Mouse (Mus musculus) hindbrain, embryonic 10.5 days (tissue): ENCODE results near the gene Mta2. TPM values are rescaled to one million over a fixed set of nuclear protein-coding genes. Genes with fewer than 3 reads are reported as not detected.
"Not testable (repeated sequence)": the region's sequence is repeated elsewhere in the genome, so short reads cannot be mapped to it uniquely, and the experiment has no call there.

Experiments
- DNase-seq: peaks from one replicate; pipeline ENCODE4 v3.0.0-alpha.2; 2017; ENCODE audit warnings: low spot score
- H3K27ac ChIP-seq: fragments of 300-500 bp; sonication (generic); 2 replicates; pipeline ENCODE4 v1.5.1; 2016; ENCODE audit warnings: mild to moderate bottlenecking, moderate library complexity
- H3K27me3 ChIP-seq: fragments of 300-500 bp; sonication (generic); 2 replicates; pipeline ENCODE4 v1.6.1; 2016; ENCODE audit warnings: mild to moderate bottlenecking; ENCODE audit not compliant: poor library complexity, insufficient read depth, severe bottlenecking
- H3K36me3 ChIP-seq: fragments of 300-500 bp; sonication (generic); 2 replicates; pipeline ENCODE4 v1.6.1; 2016; ENCODE audit warnings: mild to moderate bottlenecking, moderate library complexity
- H3K4me1 ChIP-seq: fragments of 300-500 bp; sonication (generic); replicated peaks from 2 replicates; pipeline ENCODE4 v1.6.1; 2016; ENCODE audit warnings: mild to moderate bottlenecking
- H3K4me3 ChIP-seq: fragments of 300-500 bp; sonication (generic); 2 replicates; pipeline ENCODE4 v1.5.1; 2016; ENCODE audit warnings: mild to moderate bottlenecking, moderate library complexity
- H3K9me3 ChIP-seq: fragments of 300-500 bp; sonication (generic); 2 replicates; pipeline ENCODE4 v1.6.1; 2016; ENCODE audit warnings: mild to moderate bottlenecking, moderate library complexity
- WGBS: fragments of 180-500 bp; shearing (Covaris S2); methylation state at CpG from one replicate; pipeline ENCODE4 v1.1.7; 2016; 5-methylcytosine and 5-hydroxymethylcytosine counted together
- polyA plus RNA-seq: library from polyadenylated mRNA; unstranded; fragments of >200 nt; fragmentation: Nextera tagmentation; extraction: Ambion mirVana; gene quantifications from 2 replicates; pipeline ENCODE4 v1.2.1, GENCODE M21; 2016

Mta2 gene
- polyA plus RNA-seq, 1 experiment from 2014 or later, result 178 TPM

DNA sequence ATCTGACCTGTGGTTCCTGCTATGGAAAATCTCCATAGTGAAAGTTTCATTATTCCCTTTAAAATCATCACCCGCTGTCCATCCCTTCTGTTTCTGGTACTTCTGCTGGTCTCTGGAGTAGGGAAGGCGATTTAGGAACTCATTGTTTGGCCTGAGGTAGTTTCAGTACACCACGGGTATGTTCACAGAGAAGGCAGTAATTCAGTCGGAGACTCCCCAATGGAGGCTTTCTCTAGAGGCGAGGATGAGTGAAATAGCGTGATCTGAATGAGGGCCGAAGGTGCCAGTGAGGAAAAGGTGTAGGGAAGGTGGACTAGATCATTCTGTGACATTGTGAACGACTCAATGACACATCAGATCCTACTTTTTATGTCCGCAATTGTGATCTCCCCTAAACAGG, 12.5 kb downstream of the Mta2 start:
- H3K36me3 ChIP-seq, result peaks cover 76% of the 10 kb centered on the region

GRCm38 (mm10) chr19:8962256-8962655, 20.6 kb downstream of the Mta2 start:
- DNase-seq, result no peak
- WGBS, result 90% methylated on average over 2 of the region's 2 CpGs

More for the DNA sequence above, 12.5 kb downstream of the Mta2 start:
- Histone ChIP-seq H3K4me1 (peaks cover 26% of the 10 kb centered on the region), H3K9me3 (no peaks in the 10 kb centered on the region), H3K27ac (peak overlapping the region; percentile 87), H3K4me3 (peak overlapping the region; percentile 84), H3K27me3 (no peaks in the 10 kb centered on the region)
- no peak for DNase-seq
- WGBS, result 12% methylated on average over 9 of the region's 9 CpGs

GRCm38 (mm10) chr19:8965075-8965474, 23.4 kb downstream of the Mta2 start:
- Histone ChIP-seq H3K4me3 (peak overlapping the region; percentile 14; the same call in 1 of the 2 replicates), H3K4me1 (peaks cover 29% of the 10 kb centered on the region), H3K9me3 (no peaks in the 10 kb centered on the region), H3K36me3 (peaks cover 81% of the 10 kb centered on the region), H3K27ac (no peak overlapping the region), H3K27me3 (no peaks in the 10 kb centered on the region)
- WGBS, result 85% methylated on average over 11 of the region's 11 CpGs
- DNase-seq, result no peak

More at GRCm38 (mm10) chr19:8962256-8962655, 20.6 kb downstream of the Mta2 start:
- no peak overlapping the region for H3K27ac ChIP-seq
- H3K4me1 ChIP-seq, result peaks cover 16% of the 10 kb centered on the region
- H3K36me3 ChIP-seq, result peaks cover 88% of the 10 kb centered on the region
- no peak overlapping the region for H3K4me3 ChIP-seq
- no peaks in the 10 kb centered on the region for H3K9me3 ChIP-seq
- no peaks in the 10 kb centered on the region for H3K27me3 ChIP-seq

- WGBS, result 76% methylated on average over 8 of the region's 8 CpGs
- H3K36me3 ChIP-seq, result peaks cover 81% of the 10 kb centered on the region
- peak overlapping the region; percentile 95 for H3K27ac ChIP-seq
- no peaks in the 10 kb centered on the region for H3K9me3 ChIP-seq
- DNase-seq, result no peak
- H3K4me3 ChIP-seq, result peak overlapping the region; percentile 88
- H3K4me1 ChIP-seq, result peaks cover 29% of the 10 kb centered on the region
- H3K27me3 ChIP-seq, result no peaks in the 10 kb centered on the region
Observed at GRCm38 (mm10) chr19:8965771-8966170, 24.1 kb downstream of the Mta2 start.

GRCm38 (mm10) chr19:8966198-8966589, 24.5 kb downstream of the Mta2 start:
- H3K4me3 ChIP-seq, result peak overlapping the region; percentile 88
- no peak for DNase-seq
- 48% methylated on average over 5 of the region's 5 CpGs for WGBS
- no peaks in the 10 kb centered on the region for H3K27me3 ChIP-seq
- peaks cover 29% of the 10 kb centered on the region for H3K4me1 ChIP-seq
- H3K9me3 ChIP-seq, result no peaks in the 10 kb centered on the region
- H3K36me3 ChIP-seq, result peaks cover 81% of the 10 kb centered on the region
- H3K27ac ChIP-seq, result peak overlapping the region; percentile 95

- Histone ChIP-seq H3K27ac (peak within 1 kb of the TSS; percentile 95), H3K36me3 (peaks cover 81% of the 10 kb centered on the region), H3K9me3 (no peaks in the 10 kb centered on the region), H3K27me3 (no peaks in the 10 kb centered on the region), H3K4me1 (peaks cover 29% of the 10 kb centered on the region), H3K4me3 (peak within 1 kb of the TSS; percentile 88)
- WGBS, result 2% methylated on average over 52 of the region's 52 CpGs
- DNase-seq, result peak; percentile 100
Observed at GRCm38 (mm10) chr19:8966590-8967372, 25.1 kb downstream of the Mta2 start, which contains the start of gene Eef1g. Eef1g (plus strand) TSS chr19:8967041.

DNA sequence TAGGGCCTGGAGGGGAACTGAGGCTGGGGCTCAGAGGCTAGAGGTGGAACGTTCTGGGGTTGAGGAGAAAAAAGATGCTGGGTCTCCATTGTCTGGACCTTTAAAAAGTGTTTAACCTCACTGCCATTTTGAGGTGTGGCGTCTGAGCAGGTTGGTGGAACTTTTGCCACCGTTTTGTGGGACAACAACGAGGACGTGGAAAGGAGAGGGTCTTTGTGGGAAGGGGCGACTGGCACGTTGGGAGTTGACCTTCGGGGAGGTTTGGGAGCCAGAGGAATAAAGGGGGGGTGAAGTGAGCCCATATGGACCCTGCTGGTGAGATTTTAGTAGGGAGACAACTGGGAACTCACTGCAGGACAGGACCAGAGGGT, 25.7 kb downstream of the Mta2 start:
- no peak for DNase-seq

DNA sequence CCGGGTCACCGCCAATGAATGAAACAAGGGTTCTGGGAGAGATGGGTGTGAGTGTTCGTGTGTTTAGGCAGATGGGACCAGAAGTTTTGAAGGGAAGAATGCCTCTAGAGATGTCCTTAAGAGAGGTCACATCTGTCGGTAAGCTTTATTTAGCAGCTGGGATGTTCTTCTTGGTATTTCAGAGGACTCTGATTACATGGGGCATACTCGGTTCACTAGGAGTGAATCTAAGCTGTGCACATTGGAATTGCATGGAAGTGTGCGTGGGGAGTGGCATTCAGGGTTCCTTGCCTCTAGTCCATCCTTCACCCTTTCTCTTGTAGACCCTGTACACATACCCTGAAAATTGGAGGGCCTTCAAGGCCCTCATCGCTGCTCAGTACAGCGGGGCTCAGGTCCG, 26.2 kb downstream of the Mta2 start:
- Histone ChIP-seq H3K9me3 (no peaks in the 10 kb centered on the region), H3K36me3 (peaks cover 81% of the 10 kb centered on the region), H3K27ac (peak overlapping the region; percentile 95), H3K27me3 (no peaks in the 10 kb centered on the region), H3K4me1 (peaks cover 29% of the 10 kb centered on the region), H3K4me3 (peak overlapping the region; percentile 88)
- 4% methylated on average over 9 of the region's 9 CpGs for WGBS
- no peak for DNase-seq

More for the DNA sequence above, 25.7 kb downstream of the Mta2 start:
- peaks cover 29% of the 10 kb centered on the region for H3K4me1 ChIP-seq
- WGBS, result under 1% methylated on average over 8 of the region's 8 CpGs
- no peaks in the 10 kb centered on the region for H3K9me3 ChIP-seq
- H3K27ac ChIP-seq, result peak overlapping the region; percentile 95
- H3K36me3 ChIP-seq, result peaks cover 81% of the 10 kb centered on the region
- no peaks in the 10 kb centered on the region for H3K27me3 ChIP-seq
- H3K4me3 ChIP-seq, result peak overlapping the region; percentile 88

DNA sequence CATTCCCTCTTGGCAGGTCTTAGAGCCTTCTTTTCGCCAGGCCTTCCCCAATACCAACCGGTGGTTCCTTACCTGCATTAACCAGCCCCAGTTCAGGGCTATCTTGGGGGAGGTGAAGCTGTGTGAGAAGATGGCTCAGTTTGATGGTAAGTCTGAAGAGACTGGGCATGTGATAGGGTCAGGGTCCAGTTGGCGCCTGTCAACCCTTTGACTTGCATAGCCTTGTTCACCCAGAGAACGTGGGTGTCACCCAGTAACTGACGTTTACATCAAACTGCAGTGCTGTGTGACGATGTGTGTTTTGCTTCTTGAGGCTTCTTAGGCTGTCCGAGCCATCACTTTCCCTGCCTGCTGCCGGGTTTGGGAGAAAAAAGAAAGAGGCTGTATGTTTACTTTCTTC, 30.8 kb downstream of the Mta2 start:
- not testable (repeated sequence) for H3K4me3 ChIP-seq, H3K9me3 ChIP-seq, H3K27me3 ChIP-seq, H3K27ac ChIP-seq, DNase-seq
- Histone ChIP-seq H3K4me1 (peaks cover 13% of the 10 kb centered on the region), H3K36me3 (peaks cover 93% of the 10 kb centered on the region)
- WGBS, result 86% methylated on average over 8 of the region's 8 CpGs

GRCm38 (mm10) chr19:8974638-8975037, 33.0 kb downstream of the Mta2 start:
- peaks cover 100% of the 10 kb centered on the region for H3K36me3 ChIP-seq
- WGBS, result 95% methylated on average over 1 of the region's 1 CpGs

DNA sequence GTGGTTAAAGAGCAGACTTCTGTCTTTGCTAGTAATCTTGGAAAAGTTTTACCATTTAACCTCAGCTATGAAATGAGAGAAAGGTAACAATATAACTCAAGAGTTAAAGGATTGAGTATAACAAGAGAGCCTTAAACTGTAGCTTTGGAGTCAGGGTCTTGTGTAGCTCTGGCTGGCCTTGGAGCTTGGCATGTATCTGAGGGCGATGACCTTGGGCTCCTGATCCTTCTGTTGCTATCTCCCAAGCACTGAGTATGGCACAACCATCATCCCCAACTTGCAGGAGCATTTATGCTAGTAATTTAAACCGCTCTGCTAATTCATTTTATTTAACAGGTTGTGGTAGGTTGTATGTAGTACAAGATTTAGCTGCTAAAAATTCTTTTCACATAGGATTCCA, 33.8 kb downstream of the Mta2 start:
- H3K4me3 ChIP-seq, result no peak overlapping the region
- peaks cover 1% of the 10 kb centered on the region; the same call in 1 of the 2 replicates for H3K4me1 ChIP-seq
- no peaks in the 10 kb centered on the region for H3K9me3 ChIP-seq
- no peak for DNase-seq
- H3K27me3 ChIP-seq, result no peaks in the 10 kb centered on the region
- peaks cover 100% of the 10 kb centered on the region for H3K36me3 ChIP-seq
- no peak overlapping the region for H3K27ac ChIP-seq
- WGBS, result 94% methylated on average over 2 of the region's 2 CpGs

More at GRCm38 (mm10) chr19:8974638-8975037, 33.0 kb downstream of the Mta2 start:
- no peak overlapping the region for H3K27ac ChIP-seq
- DNase-seq, result no peak
- no peaks in the 10 kb centered on the region for H3K27me3 ChIP-seq
- H3K4me1 ChIP-seq, result no peaks in the 10 kb centered on the region; the same call in 1 of the 2 replicates
- no peak overlapping the region for H3K4me3 ChIP-seq
- H3K9me3 ChIP-seq, result no peaks in the 10 kb centered on the region

GRCm38 (mm10) chr19:8976535-8976934, 34.9 kb downstream of the Mta2 start:
- Histone ChIP-seq H3K4me3 (no peak overlapping the region), H3K9me3 (no peaks in the 10 kb centered on the region), H3K27ac (no peak overlapping the region), H3K36me3 (peaks cover 98% of the 10 kb centered on the region), H3K4me1 (peaks cover 7% of the 10 kb centered on the region; the same call in 1 of the 2 replicates), H3K27me3 (no peaks in the 10 kb centered on the region)
- peak; percentile 49 for DNase-seq
- WGBS, result 66% methylated on average over 3 of the region's 3 CpGs

DNA sequence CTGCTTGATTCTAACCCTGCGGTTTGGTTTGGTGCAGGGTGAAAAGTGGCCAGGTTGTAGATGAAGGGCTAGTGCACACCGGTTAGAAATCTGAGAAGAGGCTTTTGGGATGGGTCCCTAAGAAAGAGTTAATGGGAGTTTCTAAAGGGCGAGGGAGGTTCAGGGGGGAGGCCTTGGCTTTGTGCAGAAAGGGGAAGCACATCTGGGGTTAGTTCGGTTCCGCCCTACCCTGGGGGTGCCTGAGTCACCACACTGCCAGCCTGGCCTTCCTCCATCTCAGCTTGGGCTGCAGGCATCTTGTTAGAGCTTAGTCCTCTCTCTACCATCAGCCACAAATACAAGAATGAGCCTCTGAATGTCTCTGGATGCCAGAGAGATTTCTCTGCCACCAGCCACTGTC, 39.1 kb downstream of the Mta2 start:
- WGBS, result 56% methylated on average over 5 of the region's 5 CpGs
- DNase-seq, result no peak

More for the DNA sequence above, 39.1 kb downstream of the Mta2 start:
- H3K27me3 ChIP-seq, result peaks cover under 1% of the 10 kb centered on the region; the same call in 1 of the 2 replicates
- H3K27ac ChIP-seq, result no peak overlapping the region
- H3K9me3 ChIP-seq, result no peaks in the 10 kb centered on the region
- H3K36me3 ChIP-seq, result peaks cover 65% of the 10 kb centered on the region
- H3K4me1 ChIP-seq, result peaks cover 40% of the 10 kb centered on the region
- no peak overlapping the region for H3K4me3 ChIP-seq
